Mouse (Mus musculus): Measurements from ENCODE around the gene Upk3b.
A peak's percentile ranks its signal among the peaks of the same experiment; 100 is the strongest.

- TF ChIP-seq CEBPB (IDR thresholded peaks at IDR 0.05; ENCODE audit: low read depth): no peak
- TF ChIP-seq CTCF (IDR thresholded peaks at IDR 0.05; ENCODE audit: control insufficient read depth, insufficient read depth, insufficient read length): no peak
- peak; percentile 9 for TF ChIP-seq MYOD1 (IDR thresholded peaks at IDR 0.05; ENCODE audit: control insufficient read depth, insufficient read length, low read depth)
Measured at GRCm38 (mm10) chr5:136094249-136095010, 56.1 kb downstream of the Upk3b start.

Data from C2C12 (cell line).